Mouse (Mus musculus) bone marrow, adult 2 months (tissue): Measurements from ENCODE around the gene Cpox. TPM values are rescaled to one million over a fixed set of nuclear protein-coding genes. Genes with fewer than 3 reads are reported as not detected.

Experiments used
- H3K27ac ChIP-seq: fragments of 200-500 bp; 2 replicates; pipeline ENCODE4 v1.5.1; 2012; ENCODE audit warnings: low read depth, mild to moderate bottlenecking, control low read depth, inconsistent platforms, low read length; ENCODE audit not compliant: control insufficient read depth, poor library complexity, insufficient read depth
- H3K4me1 ChIP-seq: fragments of 200-500 bp; 2 replicates; pipeline ENCODE4 v1.6.1; 2011; ENCODE audit warnings: low read length; ENCODE audit not compliant: control insufficient read depth, insufficient read depth
- H3K4me3 ChIP-seq: fragments of 200-500 bp; replicated peaks from 2 replicates; pipeline ENCODE3; 2011; ENCODE audit warnings: mild to moderate bottlenecking, low read depth, low read length, control low read depth; ENCODE audit not compliant: control insufficient read depth
- CTCF ChIP-seq: fragments of 200-500 bp; IDR thresholded peaks from 2 replicates; pipeline ENCODE4 v1.5.1; 2011; ENCODE audit warnings: low read length, control low read depth; ENCODE audit not compliant: control insufficient read depth, insufficient read depth
- POLR2A ChIP-seq: fragments of 200-500 bp; IDR thresholded peaks from 2 replicates; pipeline ENCODE4 v1.6.1; 2011; ENCODE audit warnings: low read depth, mild to moderate bottlenecking, control low read depth, low read length, borderline replicate concordance; ENCODE audit not compliant: control insufficient read depth
- WGBS: fragments of 180-500 bp; shearing (Covaris S2); methylation state at CpG from one replicate; pipeline ENCODE4 v1.1.7; 2018; 5-methylcytosine and 5-hydroxymethylcytosine counted together
- polyA plus RNA-seq: library from polyadenylated mRNA; stranded (reverse); fragments of >200 nt; gene quantifications from 2 replicates; pipeline ENCODE4 v1.2.4, GENCODE M21; 2011; ENCODE audit warnings: low replicate concordance; ENCODE audit not compliant: missing spikeins, insufficient read depth, insufficient read length

Gene Cpox
- polyA plus RNA-seq, 1 experiment = 68.6 TPM

DNA sequence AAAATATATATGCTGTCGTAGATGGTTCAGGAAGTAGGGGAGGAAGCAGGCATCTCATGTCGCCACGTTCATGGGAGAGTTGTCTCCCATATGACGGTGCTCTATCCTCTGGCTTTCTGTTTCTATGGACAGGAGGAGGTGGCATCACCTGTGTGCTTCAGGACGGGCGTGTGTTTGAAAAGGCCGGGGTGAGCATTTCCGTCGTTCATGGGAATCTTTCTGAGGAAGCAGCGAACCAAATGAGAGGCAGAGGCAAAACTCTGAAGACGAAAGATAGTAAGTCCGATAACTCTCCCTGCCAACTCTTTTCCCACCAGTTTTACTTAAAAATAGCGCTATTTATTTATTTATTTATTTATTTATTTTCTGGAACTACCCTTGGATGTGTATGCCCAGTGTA is 2.3 kb downstream of the Cpox start:
- TF ChIP-seq CTCF (no peak), POLR2A (no peak)
- Histone ChIP-seq H3K27ac (no peak overlapping the region), H3K4me1 (peaks cover 1% of the 10 kb centered on the region; the same call in 1 of the 2 replicates), H3K4me3 (peak overlapping the region; percentile 69)
- WGBS = 84% methylated on average over 13 of the region's 13 CpGs

DNA sequence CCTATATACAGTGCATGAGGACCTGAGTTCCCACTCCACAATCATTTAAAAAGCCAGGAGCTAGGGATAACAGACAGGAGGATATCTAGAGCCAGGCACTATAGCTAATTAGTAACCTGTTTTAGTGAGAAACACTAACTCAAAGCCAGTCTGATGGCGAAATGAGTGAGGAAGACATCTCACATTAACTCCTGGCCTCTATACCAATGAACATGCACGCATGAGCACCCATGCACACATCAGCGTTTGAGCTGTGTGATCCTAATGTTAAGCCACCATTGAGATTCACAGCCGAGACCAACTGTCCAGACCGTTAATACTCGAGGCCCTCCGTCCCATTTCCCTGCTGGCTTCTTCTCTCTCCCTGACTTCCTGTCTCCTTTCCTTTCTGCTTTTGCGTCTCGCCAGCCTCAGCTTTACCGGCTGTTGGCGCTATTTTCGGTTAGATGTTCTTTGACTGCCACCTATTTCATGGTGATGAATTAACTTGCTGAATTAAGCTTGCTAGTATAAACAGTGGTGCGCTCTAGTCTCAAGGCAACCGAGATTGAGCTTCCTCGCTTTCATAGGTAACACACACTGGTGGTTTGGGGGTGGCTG is 3.8 kb downstream of the Cpox start:
- 94% methylated on average over 15 of the region's 15 CpGs for WGBS
- no peak overlapping the region for H3K27ac ChIP-seq

DNA sequence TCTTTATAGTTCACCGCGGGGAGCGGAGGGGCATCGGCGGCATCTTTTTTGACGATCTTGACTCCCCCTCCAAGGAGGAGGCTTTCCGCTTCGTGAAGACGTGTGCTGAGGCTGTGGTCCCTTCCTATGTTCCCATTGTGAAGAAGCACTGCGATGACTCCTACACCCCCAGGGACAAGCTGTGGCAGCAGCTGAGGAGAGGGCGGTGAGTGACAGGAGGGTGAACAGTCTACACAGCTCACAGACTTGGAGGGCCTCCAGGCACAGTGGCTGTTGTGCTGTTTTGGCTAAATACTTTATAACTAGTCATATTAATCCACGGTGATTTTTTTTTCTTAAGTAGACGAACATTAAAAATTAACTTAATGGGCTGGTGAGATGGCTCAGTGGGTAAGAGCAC is 5.2 kb downstream of the Cpox start:
- Histone ChIP-seq H3K4me3 (peak overlapping the region; percentile 47), H3K4me1 (no peaks in the 10 kb centered on the region; the same call in 1 of the 2 replicates), H3K27ac (no peak overlapping the region)
- TF ChIP-seq CTCF (no peak), POLR2A (no peak)
- 95% methylated on average over 13 of the region's 13 CpGs for WGBS

More for the DNA sequence above, 3.8 kb downstream of the Cpox start:
- Histone ChIP-seq H3K4me1 (no peaks in the 10 kb centered on the region; the same call in 1 of the 2 replicates), H3K4me3 (no peak overlapping the region)
- TF ChIP-seq POLR2A (no peak), CTCF (no peak)

DNA sequence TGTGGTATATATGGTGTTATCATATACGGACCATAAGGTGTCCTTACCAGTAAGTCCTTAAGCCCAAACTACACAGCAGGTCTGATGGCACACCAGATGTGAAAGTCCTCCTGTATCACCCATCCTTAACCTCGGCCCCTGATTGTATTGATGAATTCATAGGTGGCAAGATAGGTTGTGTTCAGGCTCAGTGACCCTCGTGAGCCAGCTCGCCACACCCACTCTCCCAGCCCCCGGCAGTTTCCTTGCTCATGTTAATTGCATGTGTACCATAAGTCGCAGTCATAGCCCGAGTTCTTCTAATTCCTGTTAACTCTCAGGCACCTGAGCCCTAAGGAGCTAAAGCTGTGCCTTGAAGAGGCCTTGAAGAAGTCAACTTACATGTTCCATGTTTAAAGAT is 6.1 kb downstream of the Cpox start:
- no peaks in the 10 kb centered on the region; the same call in 1 of the 2 replicates for H3K4me1 ChIP-seq
- no peak overlapping the region for H3K27ac ChIP-seq
- H3K4me3 ChIP-seq = peak overlapping the region; percentile 17
- TF ChIP-seq CTCF = no peak
- TF ChIP-seq POLR2A = no peak
- WGBS = 86% methylated on average over 7 of the region's 7 CpGs

DNA sequence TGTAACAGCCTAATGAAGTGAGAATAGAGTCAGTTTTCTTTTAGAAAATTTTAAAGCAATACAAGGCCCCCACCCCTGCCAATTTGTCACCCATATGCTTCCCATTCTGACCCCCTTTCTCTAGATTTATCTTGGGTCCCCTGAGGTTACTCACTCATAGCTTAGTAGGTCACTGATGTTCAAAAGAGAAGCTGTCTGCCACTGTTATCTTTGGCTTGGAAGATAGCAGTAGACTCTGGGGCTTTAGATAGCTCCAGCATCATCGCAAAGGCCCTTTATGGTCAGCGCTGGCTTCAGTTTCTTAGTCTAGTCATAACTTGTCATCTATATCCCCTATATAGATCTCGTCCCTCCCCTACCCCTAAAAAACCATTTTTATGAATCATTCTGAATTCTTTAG is 6.5 kb downstream of the Cpox start:
- 68% methylated on average over 3 of the region's 3 CpGs for WGBS
- no peak overlapping the region for H3K27ac ChIP-seq
- no peaks in the 10 kb centered on the region; the same call in 1 of the 2 replicates for H3K4me1 ChIP-seq
- no peak overlapping the region for H3K4me3 ChIP-seq
- TF ChIP-seq CTCF (no peak), POLR2A (no peak)

DNA sequence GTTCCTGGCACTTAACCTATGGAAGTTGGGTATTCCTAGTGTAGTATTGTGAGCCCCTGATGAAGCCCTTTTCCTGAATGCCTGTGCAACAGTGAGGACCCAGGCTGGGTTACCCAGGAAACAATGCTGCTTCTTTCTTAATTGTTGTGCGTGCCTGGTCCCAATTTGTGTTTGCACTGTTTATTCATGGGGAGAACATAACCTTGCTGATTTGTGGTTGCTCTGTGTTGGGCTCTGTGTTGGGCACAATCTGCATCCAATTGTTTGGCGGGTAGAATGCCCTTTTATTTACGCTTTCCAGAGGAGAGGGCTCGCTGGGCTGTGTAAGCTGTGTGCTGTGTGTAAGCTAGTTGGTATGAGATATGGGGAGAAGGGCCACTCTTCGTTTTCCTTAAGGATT is 7.4 kb downstream of the Cpox start:
- Histone ChIP-seq H3K4me3 (no peak overlapping the region), H3K4me1 (no peaks in the 10 kb centered on the region; the same call in 1 of the 2 replicates), H3K27ac (no peak overlapping the region)
- 93% methylated on average over 5 of the region's 5 CpGs for WGBS
- TF ChIP-seq POLR2A (no peak), CTCF (no peak)

DNA sequence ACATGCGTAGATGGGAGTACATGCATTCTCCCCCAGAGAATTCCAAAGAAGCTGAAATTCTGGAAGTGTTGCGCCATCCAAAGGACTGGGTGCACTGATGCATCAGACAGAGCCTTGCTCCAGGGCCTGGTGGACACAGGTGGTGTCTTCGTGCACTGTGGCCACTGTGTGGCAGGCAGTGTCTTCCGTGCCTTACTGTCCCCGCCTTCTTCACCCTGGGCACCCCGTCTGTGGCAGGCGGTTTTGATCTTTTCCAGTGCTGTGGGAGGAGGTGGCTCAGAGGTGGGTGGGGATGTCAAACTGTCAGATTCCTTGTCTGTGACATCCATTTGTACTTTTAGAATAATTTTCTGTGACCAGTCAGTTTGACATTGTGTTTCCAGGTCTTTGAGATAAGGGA is 8.6 kb downstream of the Cpox start:
- Histone ChIP-seq H3K4me3 (no peak overlapping the region), H3K27ac (no peak overlapping the region), H3K4me1 (no peaks in the 10 kb centered on the region; the same call in 1 of the 2 replicates)
- 70% methylated on average over 7 of the region's 7 CpGs for WGBS
- peak; percentile 25; the same call in 1 of the 2 replicates for TF ChIP-seq CTCF
- TF ChIP-seq POLR2A = no peak

DNA sequence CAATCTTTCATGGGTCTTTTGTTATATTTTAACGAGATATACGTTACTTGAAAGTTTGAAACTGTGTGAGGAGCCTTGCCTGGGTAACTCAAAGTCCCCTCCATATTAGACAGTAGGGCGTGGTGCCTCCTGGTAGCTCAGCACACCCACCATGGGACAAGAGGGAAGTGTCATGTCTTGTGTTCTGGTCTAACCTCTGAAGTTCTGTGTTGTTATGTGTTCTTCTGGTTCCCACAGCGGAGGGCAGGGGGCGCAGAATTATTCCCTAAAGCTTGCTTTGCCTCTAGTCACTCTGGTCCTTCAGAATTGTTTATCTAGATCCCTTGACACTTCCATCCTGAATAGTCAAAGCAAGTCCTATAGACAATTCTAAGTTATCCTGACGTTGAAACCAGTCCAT is 12.0 kb downstream of the Cpox start:
- TF ChIP-seq POLR2A (no peak), CTCF (no peak)

DNA sequence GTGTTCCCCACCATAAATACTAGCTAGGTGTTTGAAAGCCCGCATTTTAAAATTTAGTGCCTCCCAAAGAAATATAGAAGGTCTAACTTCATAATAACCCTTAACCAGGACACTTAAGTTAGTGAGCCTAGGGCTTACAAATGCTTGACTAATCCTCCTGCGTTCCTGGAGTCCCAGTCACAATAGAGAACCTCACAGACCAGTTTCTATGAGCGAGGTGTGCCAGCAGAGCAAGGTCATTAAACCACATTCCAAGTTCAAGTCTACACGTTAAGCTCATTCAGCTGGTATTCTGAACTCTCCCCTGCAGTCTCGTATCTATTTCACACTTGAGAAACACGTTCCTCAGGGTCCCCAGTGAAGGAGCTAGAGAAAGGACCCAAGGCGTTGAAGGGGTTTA is 12.8 kb downstream of the Cpox start:
- WGBS = 92% methylated on average over 7 of the region's 7 CpGs
- no peaks in the 10 kb centered on the region; the same call in 1 of the 2 replicates for H3K4me1 ChIP-seq
- TF ChIP-seq CTCF = no peak
- no peak for TF ChIP-seq POLR2A
- H3K27ac ChIP-seq = no peak overlapping the region
- H3K4me3 ChIP-seq = no peak overlapping the region

More for the DNA sequence above, 12.0 kb downstream of the Cpox start:
- Histone ChIP-seq H3K4me3 (no peak overlapping the region), H3K4me1 (no peaks in the 10 kb centered on the region; the same call in 1 of the 2 replicates), H3K27ac (no peak overlapping the region)
- WGBS = 89% methylated on average over 6 of the region's 6 CpGs
